Mouse (Mus musculus) adrenal gland, adult (tissue): ENCODE results near the gene Cntfr.
A peak's percentile ranks its signal among the peaks of the same experiment; 100 is the strongest.

Experiments used
- DNase-seq, 2 experiments: peaks; one replicate each; pipeline ENCODE4 v3.0.0; 2022 to 2023; ENCODE audit warnings: low spot score in 1 of 2; ENCODE audit not compliant: inconsistent age in 2 of 2

The Cntfr gene

DNA sequence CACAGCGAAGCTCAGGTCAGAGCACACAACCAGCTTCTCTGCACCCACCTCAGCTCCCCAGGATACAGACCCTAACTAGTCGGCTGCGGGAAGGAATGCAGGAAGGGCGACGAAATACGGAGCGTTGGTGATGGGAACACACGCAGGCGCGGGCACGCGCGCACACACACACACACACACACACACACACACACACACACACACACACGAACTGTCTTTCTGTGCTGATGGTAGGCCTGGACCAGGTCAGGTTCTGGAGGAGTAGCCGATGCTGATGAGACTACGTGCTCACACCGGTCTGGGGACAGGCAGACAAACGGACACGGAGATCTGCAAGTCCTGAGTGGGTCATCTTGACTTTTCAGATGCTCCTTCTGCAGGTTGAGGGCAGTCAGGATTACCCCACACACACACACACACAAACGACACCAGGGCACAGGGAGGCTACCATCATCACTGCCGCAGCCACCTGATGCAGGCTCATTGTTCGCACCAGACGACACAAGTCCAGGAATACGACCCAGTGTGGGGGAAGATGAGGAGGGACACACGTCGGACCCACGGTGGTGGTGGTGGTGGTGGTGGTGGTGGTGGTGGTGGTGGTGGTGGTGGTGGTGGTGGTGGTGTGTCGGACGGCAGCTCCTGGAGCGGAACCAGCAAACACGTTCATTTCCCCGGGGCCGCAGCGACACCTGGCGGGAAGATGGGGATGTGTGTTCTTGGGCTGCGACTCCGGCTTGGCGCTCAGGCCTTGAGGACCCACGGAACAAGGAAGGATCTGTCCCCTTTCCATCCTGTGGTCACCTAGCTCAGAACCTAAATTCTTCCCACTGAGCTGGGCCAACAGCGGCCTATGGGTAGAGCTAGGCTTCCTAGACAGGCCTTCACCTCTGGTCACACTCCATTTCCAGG, at the start of gene Cntfr:
Gene Cntfr, minus strand, starts transcription at position 160 of the 912 bp plus-strand sequence.
- peak; percentile 87 to 95 for DNase-seq

GRCm38 (mm10) chr4:41745021-41745420, 48.1 kb upstream of the Cntfr start:
- no peak for DNase-seq

DNA sequence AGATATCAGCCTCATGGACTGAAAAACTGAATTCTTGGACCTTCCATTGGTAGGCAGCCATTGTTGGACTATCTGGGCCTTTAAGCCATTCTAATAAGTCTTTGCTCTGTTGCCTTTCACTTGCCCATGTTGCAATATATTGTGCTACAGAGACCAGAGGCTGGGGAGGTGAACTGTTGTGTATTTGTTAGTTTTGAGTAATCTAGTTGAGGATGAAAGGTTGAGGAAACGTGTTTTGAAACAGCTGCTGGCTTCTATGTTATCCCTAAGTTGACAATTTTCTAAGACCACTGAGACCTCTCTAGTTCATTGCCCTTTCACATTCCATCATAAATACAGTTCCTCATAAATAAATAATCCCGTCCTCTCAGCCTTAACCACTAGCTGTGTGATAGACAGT, 47.2 kb upstream of the Cntfr start:
- DNase-seq, result no peak

DNA sequence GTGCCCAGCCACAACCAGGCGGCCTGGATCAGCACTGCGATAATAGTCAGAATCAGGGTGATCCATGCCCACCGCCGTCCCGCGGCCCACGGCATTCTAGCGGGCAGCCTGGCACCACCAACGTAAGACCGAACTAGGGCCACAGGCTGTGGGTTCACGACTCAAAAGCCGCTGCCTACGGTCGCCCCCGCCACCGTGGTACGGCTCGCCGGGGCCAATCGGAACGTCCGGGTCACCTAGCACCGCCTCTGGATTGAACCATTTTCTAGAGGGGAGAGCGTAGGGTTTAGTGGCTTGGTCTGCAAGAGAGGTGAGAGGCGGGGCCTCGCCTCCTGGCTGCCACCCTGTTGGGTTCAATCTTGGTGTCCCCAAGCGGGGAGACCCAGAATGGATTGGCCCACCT, 44.3 kb upstream of the Cntfr start:
- DNase-seq, result peak; percentile 96 to 98

GRCm38 (mm10) chr4:41740380-41741157, 43.7 kb upstream of the Cntfr start:
- DNase-seq, result no peak

GRCm38 (mm10) chr4:41739260-41739659, 42.4 kb upstream of the Cntfr start:
- DNase-seq, result no peak

DNA sequence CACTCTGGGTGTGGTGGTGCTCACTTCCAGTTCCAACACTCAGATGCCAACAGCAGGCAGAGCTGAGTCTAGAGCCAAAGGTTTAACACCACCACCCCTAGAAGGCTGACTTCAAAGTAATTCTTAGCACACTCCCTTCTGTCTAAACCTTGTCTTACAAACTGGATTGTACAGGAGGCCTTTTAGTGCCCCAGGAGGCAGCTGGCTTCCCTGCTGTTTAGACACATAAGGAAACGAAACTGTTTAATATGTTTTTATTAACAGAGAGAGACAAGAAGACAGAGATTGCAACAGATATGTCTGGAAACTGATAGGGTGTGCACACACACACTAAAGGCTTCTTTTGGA, 41.3 kb upstream of the Cntfr start:
- DNase-seq, result peak in 1 of 2 experiments; percentile 63

DNA sequence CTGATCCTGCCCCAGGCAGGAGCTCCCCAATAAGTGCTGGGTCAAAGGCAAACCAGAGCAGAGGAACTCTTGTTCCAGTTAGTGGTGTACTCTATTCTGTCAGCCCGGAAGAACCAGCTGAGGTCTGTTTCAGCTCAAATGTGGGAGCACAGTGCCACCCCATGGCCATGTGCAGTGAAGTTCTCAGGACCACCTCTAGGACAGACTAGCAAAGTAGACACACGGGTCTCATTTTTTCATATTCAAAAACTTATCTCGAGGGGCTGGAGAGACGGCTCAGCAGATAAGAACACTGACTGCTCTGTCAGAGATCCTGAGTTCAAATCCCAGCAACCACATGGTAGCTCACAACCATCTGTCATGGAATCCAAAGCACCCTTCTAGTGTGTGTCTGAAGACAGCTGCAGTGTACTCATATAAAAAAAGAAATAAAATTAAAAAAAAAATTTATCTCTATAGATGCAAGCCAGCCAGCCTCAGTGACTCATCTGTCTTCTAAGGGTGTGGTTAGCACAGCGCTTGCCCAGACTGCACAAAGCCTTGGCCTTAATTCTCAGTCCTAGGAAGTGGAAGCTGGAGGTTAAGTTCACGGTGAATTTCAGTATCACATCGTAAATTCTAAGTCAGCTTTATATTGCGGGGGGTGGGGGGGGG, 40.8 kb upstream of the Cntfr start:
- DNase-seq, result peak; percentile 77 to 90

- no peak for DNase-seq
Observed at GRCm38 (mm10) chr4:41731052-41731765, 34.3 kb upstream of the Cntfr start, which contains the start of gene Arid3c. Arid3c (minus strand) TSS chr4:41731142.

DNA sequence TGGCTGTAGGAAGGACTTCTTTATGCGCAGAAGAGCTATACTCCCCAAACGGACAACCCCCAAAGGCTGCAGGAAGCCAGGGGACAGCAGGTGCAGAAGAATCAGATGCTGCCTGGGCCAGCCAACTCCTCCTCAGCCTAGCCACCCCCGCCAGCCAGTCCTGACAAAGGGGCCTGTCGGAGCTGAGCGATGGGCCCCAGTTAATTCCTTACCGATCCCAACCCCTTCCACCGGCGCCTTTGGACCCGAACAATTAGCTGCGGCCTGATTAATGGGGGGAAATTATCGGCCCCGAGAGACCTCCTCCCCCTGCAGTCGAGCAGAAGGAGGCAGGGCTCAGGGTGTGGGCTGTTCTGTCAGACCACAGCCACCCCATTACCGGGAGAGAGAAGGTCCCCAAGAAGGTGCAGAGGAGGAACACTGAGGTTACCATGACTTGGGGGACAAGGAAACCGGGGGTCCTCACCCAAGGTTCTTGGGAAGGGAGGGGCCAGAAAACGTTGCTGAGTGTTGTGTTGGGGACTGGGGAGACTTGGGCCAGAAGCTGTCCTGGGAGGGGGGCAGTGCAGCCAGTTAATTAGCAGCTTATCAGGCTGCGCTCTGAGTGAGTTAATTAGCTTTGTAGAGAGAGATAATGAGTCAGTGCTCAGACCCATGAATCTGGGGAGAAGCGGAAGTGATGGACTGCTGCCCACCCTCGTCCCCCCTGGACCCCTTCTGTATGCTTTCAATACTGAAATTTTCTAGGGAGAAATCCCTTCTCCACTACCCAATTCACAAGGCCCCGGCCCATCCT, 30.1 kb upstream of the Cntfr start:
- no peak for DNase-seq

- DNase-seq, result peak; percentile 91 to 96
Observed at GRCm38 (mm10) chr4:41722918-41723351, 26.0 kb upstream of the Cntfr start, which contains the start of gene Dctn3. Dctn3 (minus strand) TSS chr4:41723170.

GRCm38 (mm10) chr4:41716834-41717233, 19.9 kb upstream of the Cntfr start:
- no peak for DNase-seq

- peak in 1 of 2 experiments; percentile 83 for DNase-seq
Observed at GRCm38 (mm10) chr4:41715596-41715995, 18.7 kb upstream of the Cntfr start.

DNA sequence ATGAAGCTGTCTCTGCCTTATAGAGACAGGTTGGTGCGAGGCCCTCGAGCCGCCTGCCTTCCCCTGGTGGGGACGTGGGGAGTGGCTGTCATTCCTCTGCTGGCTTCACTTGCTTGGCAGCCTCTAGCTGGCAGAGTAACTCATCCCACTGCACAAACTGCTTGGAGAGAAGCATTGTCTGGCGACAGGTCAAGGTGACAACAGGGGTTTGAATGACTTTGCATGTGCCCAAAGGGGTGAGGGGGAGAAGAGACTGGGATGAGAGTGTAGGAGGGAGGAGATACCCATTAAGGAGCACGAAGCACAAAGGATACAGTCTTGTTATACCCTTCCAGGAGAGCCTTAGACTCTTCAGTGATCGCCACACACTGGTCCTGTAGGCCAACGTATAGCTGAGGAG, 18.2 kb upstream of the Cntfr start:
- peak in 1 of 2 experiments; percentile 44 for DNase-seq

DNA sequence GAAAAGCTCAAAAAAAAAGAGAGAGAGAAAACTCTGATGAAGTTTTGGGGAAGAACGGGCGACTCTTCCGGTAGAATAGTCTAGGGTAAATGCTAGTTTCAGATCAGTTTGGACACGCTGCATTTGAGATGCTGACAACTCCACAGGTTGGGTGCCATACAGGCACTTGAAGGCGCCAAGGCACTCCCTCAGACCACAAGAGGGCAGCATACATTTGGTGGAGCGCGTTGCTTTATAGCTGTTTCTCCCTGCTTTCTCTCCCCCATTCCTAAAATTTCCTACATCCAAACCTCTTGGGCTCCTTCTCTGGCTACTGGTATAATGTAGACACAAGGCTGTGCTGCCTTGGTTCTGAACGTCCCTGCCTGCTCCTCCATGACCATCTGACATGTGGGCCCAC, 17.4 kb upstream of the Cntfr start:
- DNase-seq, result peak; percentile 58 to 86

DNA sequence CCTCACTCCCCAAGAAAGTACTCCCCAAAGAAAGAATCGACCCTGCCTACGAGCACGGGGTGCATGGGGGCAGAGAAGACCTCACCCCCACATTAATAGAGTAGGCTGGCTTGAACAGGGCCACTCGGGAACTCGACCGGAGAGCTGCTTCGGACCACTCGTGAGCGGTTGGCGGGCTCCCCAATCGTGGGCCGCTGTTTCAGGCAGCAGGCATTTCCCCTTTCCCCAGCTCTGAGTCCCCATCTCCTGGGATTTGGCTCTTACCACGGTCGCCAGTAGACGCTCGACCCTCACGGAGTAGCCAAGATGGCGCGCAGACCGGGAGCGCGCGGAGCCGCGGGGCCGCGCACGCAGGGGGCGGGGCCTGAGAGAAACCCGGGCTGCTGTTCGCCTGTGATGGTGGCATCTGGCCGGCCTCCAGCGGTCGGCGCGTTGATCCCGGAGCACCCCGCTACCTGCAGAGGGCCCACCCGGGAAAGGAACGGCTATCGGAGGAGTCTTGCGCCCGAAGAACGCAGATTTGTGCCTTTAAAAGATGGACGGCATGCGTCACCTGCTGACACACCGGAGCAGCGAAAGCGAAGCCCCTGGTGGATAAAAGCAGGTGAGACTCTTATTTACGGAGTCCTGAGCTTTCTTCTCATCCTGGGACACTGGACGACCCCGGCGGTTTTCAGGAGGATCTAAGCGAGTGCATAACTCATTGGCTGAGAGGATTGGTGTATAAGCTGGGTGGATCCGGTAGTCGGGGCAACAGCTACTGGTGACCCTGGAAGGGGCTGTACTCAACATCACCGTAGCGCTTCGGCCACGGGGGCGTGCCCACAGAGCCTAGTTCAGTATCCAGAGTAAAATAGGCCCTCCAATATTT, 16.5 kb upstream of the Cntfr start, which contains the start of gene Rpp25l:
Gene Rpp25l, minus strand, starts transcription at position 338 of the 871 bp plus-strand sequence.
- DNase-seq, result peak; percentile 87 to 97

GRCm38 (mm10) chr4:41712421-41713196, 15.7 kb upstream of the Cntfr start:
- DNase-seq, result no peak
